Mouse (Mus musculus): ENCODE measurements around the gene Gabra5. TPM values are rescaled to one million over a fixed set of nuclear protein-coding genes. Genes with fewer than 3 reads are reported as not detected.

The Gabra5 gene
- polyA plus RNA-seq, 1 experiment from 2014 or later: 1.3 TPM

DNA sequence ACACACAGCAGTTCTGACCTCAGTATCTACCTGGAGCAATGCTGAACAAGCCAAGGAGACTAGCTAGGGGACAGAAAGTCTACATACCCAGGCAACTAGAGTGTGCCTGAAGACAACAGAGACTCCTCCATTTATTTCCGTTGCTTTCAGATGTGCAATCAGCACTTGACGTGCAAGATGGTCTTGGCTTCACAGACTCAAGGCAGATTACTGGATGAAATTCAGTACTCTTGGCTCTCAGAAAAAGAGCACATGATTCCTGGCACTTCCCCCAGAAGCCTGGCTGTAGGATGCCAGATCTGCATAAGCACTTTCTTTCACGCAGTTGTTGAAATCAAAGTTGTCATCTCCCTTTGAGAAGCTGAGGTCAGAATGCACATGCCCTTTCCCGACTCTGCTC lies 18.1 kb downstream of the Gabra5 start:
- 77% methylated on average over 4 of the region's 4 CpGs for WGBS
- no peaks in the 10 kb centered on the region for H3K4me1 ChIP-seq (ENCODE audit: control insufficient read depth, insufficient read depth, low read length)
- no peak overlapping the region for H3K9ac ChIP-seq (replicated peaks; ENCODE audit: low read length)
- H3K36me3 ChIP-seq (replicated peaks; ENCODE audit: control insufficient read depth, insufficient read depth, low read depth, low read length): no peaks in the 10 kb centered on the region
- H3K4me2 ChIP-seq (ENCODE audit: low read depth, low read length): no peak overlapping the region
- H3K27me3 ChIP-seq (ENCODE audit: control insufficient read depth, insufficient read depth, low read length): no peaks in the 10 kb centered on the region
- DNase-seq (ENCODE audit: low spot score) (no peak), ATAC-seq (replicated peaks; ENCODE audit: insufficient number of reproducible peaks, low FRiP score, low TSS enrichment, low read depth) (no peak)
- H3K27ac ChIP-seq (replicated peaks; ENCODE audit: low read depth, low read length): no peak overlapping the region
- H3K4me3 ChIP-seq (ENCODE audit: low read depth, low read length): no peak overlapping the region
- no peaks in the 10 kb centered on the region for H3K9me3 ChIP-seq (replicated peaks; ENCODE audit: control insufficient read depth, low read length)

DNA sequence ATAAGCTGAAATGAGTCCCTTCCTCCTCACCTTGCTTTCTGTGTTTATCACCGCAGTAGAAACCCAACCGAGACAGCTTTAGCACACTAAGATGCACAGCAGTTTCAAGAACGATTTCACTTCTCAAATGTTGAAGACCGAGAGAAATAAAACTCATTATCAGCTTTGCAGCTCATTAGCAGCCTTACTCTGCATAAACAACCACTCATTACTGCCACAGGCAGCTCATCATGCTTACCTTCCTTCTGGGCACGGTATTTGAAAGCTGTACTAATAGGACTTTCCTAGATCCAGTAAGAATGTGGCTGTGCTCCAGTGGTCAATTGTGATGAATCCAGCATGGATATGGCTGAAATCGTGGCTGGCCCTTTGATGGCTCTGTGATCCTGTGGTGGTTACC lies 23.0 kb downstream of the Gabra5 start:
- Histone ChIP-seq H3K27me3 (ENCODE audit: control insufficient read depth, insufficient read depth, low read length) (no peaks in the 10 kb centered on the region), H3K4me3 (ENCODE audit: low read depth, low read length) (no peak overlapping the region), H3K4me2 (ENCODE audit: low read depth, low read length) (no peak overlapping the region), H3K4me1 (ENCODE audit: control insufficient read depth, insufficient read depth, low read length) (no peaks in the 10 kb centered on the region), H3K9ac (replicated peaks; ENCODE audit: low read length) (no peak overlapping the region), H3K9me3 (replicated peaks; ENCODE audit: control insufficient read depth, low read length) (no peaks in the 10 kb centered on the region), H3K27ac (replicated peaks; ENCODE audit: low read depth, low read length) (no peak overlapping the region), H3K36me3 (replicated peaks; ENCODE audit: control insufficient read depth, insufficient read depth, low read depth, low read length) (no peaks in the 10 kb centered on the region)
- 82% methylated on average over 6 of the region's 6 CpGs for WGBS
- no peak for DNase-seq (ENCODE audit: low spot score)
- no peak for ATAC-seq (replicated peaks; ENCODE audit: insufficient number of reproducible peaks, low FRiP score, low TSS enrichment, low read depth)

DNA sequence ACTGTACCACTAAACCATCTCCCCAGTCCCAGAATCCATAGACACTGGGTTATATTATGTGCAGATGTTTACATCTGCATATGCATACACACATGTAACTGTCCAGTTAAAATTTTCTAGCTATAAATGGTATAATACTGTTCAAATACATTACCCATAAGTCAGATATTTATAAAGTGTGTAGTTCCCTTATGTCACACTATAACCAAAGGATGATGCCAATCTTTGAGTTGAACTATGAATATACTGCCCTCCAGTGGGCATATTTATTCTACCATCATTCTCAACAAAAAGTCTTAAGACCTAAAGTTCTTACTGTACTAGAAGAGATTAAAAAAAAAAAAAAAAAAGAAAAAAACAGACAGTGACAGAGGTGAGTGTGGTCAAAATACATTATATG lies 27.0 kb downstream of the Gabra5 start:
- Histone ChIP-seq H3K27me3 (ENCODE audit: control insufficient read depth, insufficient read depth, low read length) (no peaks in the 10 kb centered on the region), H3K4me1 (ENCODE audit: control insufficient read depth, insufficient read depth, low read length) (no peaks in the 10 kb centered on the region), H3K27ac (replicated peaks; ENCODE audit: low read depth, low read length) (no peak overlapping the region), H3K9ac (replicated peaks; ENCODE audit: low read length) (no peak overlapping the region), H3K36me3 (replicated peaks; ENCODE audit: control insufficient read depth, insufficient read depth, low read depth, low read length) (no peaks in the 10 kb centered on the region), H3K4me3 (ENCODE audit: low read depth, low read length) (no peak overlapping the region), H3K4me2 (ENCODE audit: low read depth, low read length) (no peak overlapping the region), H3K9me3 (replicated peaks; ENCODE audit: control insufficient read depth, low read length) (no peaks in the 10 kb centered on the region)
- DNase-seq (ENCODE audit: low spot score) (peak; percentile 63), ATAC-seq (replicated peaks; ENCODE audit: insufficient number of reproducible peaks, low FRiP score, low TSS enrichment, low read depth) (no peak)

DNA sequence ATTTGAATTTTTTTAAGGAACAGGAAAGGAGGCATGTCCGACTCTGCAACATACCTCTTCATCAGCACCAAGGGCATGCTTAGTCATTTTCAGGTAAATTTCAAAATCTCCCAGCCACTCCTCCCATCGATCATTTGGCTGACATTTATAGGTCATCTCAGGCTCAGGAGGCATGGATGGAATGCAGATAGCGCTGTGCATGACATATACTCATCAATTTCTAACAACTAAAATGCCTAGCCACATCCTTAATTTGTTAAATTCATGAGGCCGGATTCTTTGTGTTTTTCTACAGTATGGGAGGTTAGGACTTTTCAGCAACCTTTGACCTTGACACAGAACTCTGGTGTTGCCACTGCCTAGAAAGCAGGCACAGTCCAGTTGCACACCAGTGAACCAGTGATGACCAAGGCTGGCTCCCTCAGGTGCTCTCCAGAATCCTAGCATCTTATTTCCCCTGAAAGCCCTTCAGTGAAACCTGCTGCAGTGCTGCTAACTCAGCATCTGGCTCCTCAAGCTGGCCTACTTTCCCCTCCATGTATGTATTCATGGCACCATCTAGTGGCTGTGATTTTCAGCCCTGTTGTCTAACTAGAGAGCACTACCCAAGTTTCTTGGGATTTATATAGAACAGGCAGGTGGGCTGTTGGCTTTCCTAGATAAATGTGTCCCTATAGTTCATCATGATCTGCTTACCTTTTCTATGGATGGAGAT lies 35.9 kb downstream of the Gabra5 start:
- Histone ChIP-seq H3K27ac (replicated peaks; ENCODE audit: low read depth, low read length) (no peak overlapping the region), H3K4me3 (ENCODE audit: low read depth, low read length) (no peak overlapping the region), H3K4me1 (ENCODE audit: control insufficient read depth, insufficient read depth, low read length) (no peaks in the 10 kb centered on the region), H3K27me3 (ENCODE audit: control insufficient read depth, insufficient read depth, low read length) (no peaks in the 10 kb centered on the region), H3K9me3 (replicated peaks; ENCODE audit: control insufficient read depth, low read length) (no peaks in the 10 kb centered on the region; the same call in 1 of the 2 replicates), H3K4me2 (ENCODE audit: low read depth, low read length) (no peak overlapping the region), H3K9ac (replicated peaks; ENCODE audit: low read length) (no peak overlapping the region), H3K36me3 (replicated peaks; ENCODE audit: control insufficient read depth, insufficient read depth, low read depth, low read length) (no peaks in the 10 kb centered on the region)
- WGBS: 74% methylated on average over 4 of the region's 4 CpGs
- ATAC-seq (replicated peaks; ENCODE audit: insufficient number of reproducible peaks, low FRiP score, low TSS enrichment, low read depth) (no peak), DNase-seq (ENCODE audit: low spot score) (peak; percentile 74)

DNA sequence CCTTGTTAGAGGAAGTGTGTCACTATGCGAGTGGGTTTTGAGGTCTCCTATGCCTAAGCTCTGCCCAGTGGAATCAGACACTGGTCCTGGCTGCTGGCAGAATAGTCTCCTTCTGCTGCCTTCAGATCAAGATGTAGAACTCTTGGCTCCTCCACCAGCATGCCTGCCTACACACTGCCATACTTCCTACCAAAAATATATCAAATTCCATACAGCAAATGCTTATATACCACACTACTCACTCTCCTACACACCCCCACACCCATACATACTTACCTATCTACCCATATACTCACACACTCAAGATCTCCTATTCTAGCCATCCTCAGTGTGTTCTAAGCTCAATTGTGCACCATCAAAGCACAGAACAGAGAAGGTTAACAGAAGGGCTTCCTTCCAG lies 38.5 kb downstream of the Gabra5 start:
- Histone ChIP-seq H3K4me3 (ENCODE audit: low read depth, low read length) (no peak overlapping the region), H3K4me2 (ENCODE audit: low read depth, low read length) (no peak overlapping the region), H3K27ac (replicated peaks; ENCODE audit: low read depth, low read length) (no peak overlapping the region), H3K36me3 (replicated peaks; ENCODE audit: control insufficient read depth, insufficient read depth, low read depth, low read length) (no peaks in the 10 kb centered on the region), H3K4me1 (ENCODE audit: control insufficient read depth, insufficient read depth, low read length) (no peaks in the 10 kb centered on the region), H3K27me3 (ENCODE audit: control insufficient read depth, insufficient read depth, low read length) (no peaks in the 10 kb centered on the region), H3K9ac (replicated peaks; ENCODE audit: low read length) (no peak overlapping the region), H3K9me3 (replicated peaks; ENCODE audit: control insufficient read depth, low read length) (no peaks in the 10 kb centered on the region; the same call in 1 of the 2 replicates)
- DNase-seq (ENCODE audit: low spot score): no peak
- no peak for ATAC-seq (replicated peaks; ENCODE audit: insufficient number of reproducible peaks, low FRiP score, low TSS enrichment, low read depth)
- WGBS: 90% methylated on average over 1 of the region's 1 CpGs

DNA sequence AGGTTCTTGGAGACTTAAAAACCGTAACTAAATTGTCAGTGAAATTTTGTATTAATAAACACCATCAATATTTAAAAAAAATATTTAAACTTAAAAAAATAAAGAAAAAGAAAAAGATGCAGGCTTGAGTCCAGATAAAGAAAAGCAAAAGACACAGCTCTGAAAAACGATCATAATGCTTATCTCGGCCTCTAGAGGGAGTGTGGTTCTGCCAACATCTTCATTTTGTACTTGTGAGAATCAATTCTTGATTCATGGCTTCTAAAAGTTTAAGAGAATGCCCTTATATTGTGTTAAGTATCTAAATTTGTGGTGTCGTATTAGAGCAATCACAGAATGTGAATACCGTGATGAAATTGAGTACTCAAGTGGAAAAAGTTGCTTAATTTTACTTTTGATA lies 49.5 kb downstream of the Gabra5 start:
- Histone ChIP-seq H3K9ac (replicated peaks; ENCODE audit: low read length) (no peak overlapping the region), H3K4me1 (ENCODE audit: control insufficient read depth, insufficient read depth, low read length) (no peaks in the 10 kb centered on the region), H3K9me3 (replicated peaks; ENCODE audit: control insufficient read depth, low read length) (no peaks in the 10 kb centered on the region), H3K27me3 (ENCODE audit: control insufficient read depth, insufficient read depth, low read length) (no peaks in the 10 kb centered on the region), H3K27ac (replicated peaks; ENCODE audit: low read depth, low read length) (no peak overlapping the region), H3K4me3 (ENCODE audit: low read depth, low read length) (no peak overlapping the region), H3K4me2 (ENCODE audit: low read depth, low read length) (no peak overlapping the region), H3K36me3 (replicated peaks; ENCODE audit: control insufficient read depth, insufficient read depth, low read depth, low read length) (no peaks in the 10 kb centered on the region)
- ATAC-seq (replicated peaks; ENCODE audit: insufficient number of reproducible peaks, low FRiP score, low TSS enrichment, low read depth) (no peak), DNase-seq (ENCODE audit: low spot score) (no peak)
- WGBS: 70% methylated on average over 5 of the region's 5 CpGs

DNA sequence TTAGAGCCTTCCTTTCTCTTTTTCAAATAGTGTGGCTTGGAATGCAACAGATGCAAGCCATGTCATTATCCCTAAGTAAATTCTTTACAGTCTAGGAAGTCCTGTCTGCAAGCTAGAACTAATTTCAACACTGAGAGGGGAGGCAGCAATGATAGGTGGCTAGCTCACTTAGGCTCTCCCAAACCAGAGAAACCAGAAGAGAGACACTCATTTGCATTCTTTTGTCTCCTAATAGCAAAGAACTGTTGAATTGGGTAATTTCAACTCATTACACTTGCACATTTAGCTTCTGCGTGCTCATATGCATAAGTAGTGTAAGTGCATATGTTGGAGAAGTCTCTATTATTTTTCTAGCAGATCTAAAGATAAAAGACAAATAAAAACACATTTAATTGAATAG lies 61.6 kb downstream of the Gabra5 start:
- no peaks in the 10 kb centered on the region for H3K9me3 ChIP-seq (replicated peaks; ENCODE audit: control insufficient read depth, low read length)
- H3K4me1 ChIP-seq (ENCODE audit: control insufficient read depth, insufficient read depth, low read length): no peaks in the 10 kb centered on the region
- H3K27me3 ChIP-seq (ENCODE audit: control insufficient read depth, insufficient read depth, low read length): no peaks in the 10 kb centered on the region
- H3K27ac ChIP-seq (replicated peaks; ENCODE audit: low read depth, low read length): no peak overlapping the region
- no peaks in the 10 kb centered on the region for H3K36me3 ChIP-seq (replicated peaks; ENCODE audit: control insufficient read depth, insufficient read depth, low read depth, low read length)
- H3K4me2 ChIP-seq (ENCODE audit: low read depth, low read length): no peak overlapping the region
- no peak overlapping the region for H3K9ac ChIP-seq (replicated peaks; ENCODE audit: low read length)
- H3K4me3 ChIP-seq (ENCODE audit: low read depth, low read length): no peak overlapping the region
- DNase-seq (ENCODE audit: low spot score): no peak
- 63% methylated on average over 1 of the region's 1 CpGs for WGBS
- ATAC-seq (replicated peaks; ENCODE audit: insufficient number of reproducible peaks, low FRiP score, low TSS enrichment, low read depth): no peak

DNA sequence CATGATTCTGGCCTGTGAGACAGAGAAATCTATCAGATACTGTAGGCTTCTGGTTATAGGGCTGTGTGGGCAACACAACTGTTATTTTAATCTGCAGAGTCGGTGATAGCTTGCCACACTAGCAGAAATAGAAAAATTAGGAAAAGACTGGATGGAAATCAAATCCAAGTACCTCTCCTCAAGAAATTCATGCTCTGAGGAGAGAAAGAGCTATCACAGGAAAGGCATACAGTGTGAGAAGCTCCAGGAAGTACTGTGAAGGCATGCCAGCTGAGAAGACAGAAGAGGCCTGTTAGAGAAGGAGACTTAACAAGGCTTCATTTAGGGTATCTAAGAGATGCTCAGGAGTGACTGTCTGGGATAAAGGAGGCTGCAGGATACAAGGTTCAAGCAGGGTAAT lies 87.2 kb downstream of the Gabra5 start:
- H3K4me2 ChIP-seq (ENCODE audit: low read depth, low read length): no peak overlapping the region
- ATAC-seq (replicated peaks; ENCODE audit: insufficient number of reproducible peaks, low FRiP score, low TSS enrichment, low read depth) (no peak), DNase-seq (ENCODE audit: low spot score) (no peak)
- H3K27ac ChIP-seq (replicated peaks; ENCODE audit: low read depth, low read length): no peak overlapping the region
- no peak overlapping the region for H3K4me3 ChIP-seq (ENCODE audit: low read depth, low read length)
- no peaks in the 10 kb centered on the region for H3K9me3 ChIP-seq (replicated peaks; ENCODE audit: control insufficient read depth, low read length)
- H3K4me1 ChIP-seq (ENCODE audit: control insufficient read depth, insufficient read depth, low read length): no peaks in the 10 kb centered on the region
- no peaks in the 10 kb centered on the region for H3K36me3 ChIP-seq (replicated peaks; ENCODE audit: control insufficient read depth, insufficient read depth, low read depth, low read length)
- WGBS: 86% methylated on average over 1 of the region's 1 CpGs
- no peaks in the 10 kb centered on the region for H3K27me3 ChIP-seq (ENCODE audit: control insufficient read depth, insufficient read depth, low read length)
- H3K9ac ChIP-seq (replicated peaks; ENCODE audit: low read length): no peak overlapping the region
